Mouse (Mus musculus) gonadal fat pad, adult 2 months (tissue): ENCODE measurements around the gene Myt1l. TPM values are rescaled to one million over a fixed set of nuclear protein-coding genes. Genes with fewer than 3 reads are reported as not detected.

Experiments used
- DNase-seq: peaks from one replicate; pipeline ENCODE4 v3.0.0-alpha.2; 2012; ENCODE audit warnings: low read depth
- polyA plus RNA-seq: library from polyadenylated mRNA; depleted of rRNA; stranded (reverse); fragments of >200 nt; gene quantifications from 2 replicates; pipeline ENCODE4 v1.2.3, GENCODE M21; 2012

Gene Myt1l
- polyA plus RNA-seq, 1 experiment: 0.18 TPM

DNA sequence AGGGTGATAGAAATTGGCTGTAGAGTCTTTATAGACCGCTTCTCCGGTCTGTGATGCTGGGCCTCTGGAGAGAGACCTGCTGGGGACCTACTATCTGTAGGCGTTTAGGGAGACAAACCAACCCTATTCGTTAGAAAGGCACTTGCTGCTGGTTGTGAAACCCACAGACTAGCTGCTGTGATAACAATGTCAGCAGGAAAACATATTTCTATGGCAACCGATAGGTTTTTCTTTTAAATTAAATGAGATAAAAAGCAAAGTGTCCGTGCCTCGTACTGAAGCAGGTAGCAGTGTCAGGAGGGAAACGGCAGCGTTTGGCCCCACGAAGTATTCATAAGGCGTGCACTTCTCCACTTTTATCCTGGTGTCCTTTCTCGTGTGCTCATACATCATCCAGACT lies 127.5 kb downstream of the Myt1l start:
- DNase-seq: no peak

DNA sequence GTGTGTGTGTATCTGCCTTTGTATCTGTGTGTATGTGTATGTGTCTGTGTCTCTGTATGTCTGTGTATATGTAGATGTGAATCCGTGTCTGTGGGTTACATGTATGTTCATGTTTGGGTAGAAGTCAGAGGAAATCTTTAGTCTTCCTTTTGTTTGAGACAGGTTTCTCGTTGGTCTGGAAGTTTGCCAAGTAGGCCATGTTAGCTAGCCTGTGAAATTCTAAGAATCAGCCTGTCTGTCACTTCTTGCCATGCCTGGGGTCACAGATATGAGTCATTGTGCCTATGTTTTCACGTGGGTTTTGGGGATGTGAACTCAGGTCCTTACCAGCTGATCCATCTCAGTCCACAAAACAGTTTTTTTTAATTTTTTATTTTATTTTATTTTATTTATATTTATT lies 128.9 kb downstream of the Myt1l start:
- DNase-seq: no peak

DNA sequence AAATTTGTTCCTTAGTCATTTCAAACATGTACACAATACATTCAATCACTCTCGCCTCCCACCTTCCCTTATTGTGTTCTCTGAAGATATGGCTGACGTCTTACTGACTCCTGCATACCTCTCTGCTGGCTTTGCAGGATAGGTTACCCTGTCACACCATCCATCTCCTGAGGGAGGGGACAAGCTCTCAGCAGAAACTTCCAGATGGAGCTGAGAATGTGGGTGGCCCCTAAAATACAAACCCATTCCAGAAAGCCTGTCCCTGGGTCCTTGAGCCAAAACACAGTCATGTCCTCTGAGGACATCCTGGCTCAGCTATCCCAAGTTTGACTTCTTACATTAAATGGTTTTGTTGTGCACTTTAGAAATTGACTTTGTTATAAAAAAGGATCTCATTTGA lies 129.7 kb downstream of the Myt1l start:
- DNase-seq: no peak

DNA sequence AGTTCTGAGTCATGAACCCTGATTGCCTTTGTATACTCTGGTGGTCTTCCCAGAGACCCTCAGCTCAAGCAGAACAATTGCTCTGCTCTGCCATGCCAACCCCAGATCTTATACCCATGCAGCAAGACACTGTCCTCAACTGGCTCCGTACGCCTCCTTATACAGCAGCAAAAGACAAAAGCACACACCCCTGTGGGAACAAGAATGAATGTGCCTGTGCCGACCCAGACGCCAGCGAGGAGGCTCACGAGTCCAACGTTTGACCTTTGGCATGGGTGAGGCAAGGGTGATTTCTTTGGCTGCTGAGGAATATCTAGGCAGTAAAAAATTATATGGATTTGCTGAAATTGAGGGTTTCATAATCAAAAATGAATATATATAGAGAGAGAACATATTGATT lies 143.8 kb downstream of the Myt1l start:
- no peak for DNase-seq

DNA sequence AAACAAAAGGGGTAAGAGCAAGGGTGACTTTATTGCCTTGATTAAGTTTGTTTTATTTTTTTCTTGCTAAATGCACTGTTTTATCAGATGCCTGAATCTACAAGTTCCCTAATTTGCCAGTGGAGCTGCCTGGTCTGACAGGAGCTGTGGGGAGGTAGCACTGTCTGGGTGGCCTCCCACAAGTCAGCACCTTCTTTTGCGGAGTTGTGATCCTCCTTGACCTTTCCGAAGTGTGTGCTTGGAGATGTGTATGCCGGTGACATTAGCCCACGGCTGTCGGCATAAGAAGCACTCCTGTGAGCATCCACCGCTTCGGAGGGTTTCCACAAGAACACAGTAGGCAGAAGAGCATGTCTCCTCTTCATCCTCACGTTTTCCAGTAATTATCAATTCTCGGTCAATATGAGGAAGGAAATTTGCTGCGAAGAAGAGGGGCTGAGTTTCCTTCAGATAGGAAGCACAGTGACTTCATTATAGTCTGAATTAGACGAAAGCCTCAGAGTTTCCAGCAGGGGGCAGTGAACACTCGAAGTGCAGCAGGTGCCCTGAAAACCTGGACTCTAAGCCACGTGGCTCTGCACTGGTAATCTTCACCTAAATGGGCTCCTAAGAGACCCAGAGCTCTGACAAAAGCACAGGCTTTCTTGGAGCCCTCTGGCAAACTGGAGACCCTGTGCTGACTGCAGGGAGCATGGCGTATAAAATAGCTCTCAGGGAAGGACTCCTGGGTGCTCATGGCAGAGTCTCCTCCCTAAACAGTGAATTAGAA lies 147.6 kb downstream of the Myt1l start:
- DNase-seq: no peak

DNA sequence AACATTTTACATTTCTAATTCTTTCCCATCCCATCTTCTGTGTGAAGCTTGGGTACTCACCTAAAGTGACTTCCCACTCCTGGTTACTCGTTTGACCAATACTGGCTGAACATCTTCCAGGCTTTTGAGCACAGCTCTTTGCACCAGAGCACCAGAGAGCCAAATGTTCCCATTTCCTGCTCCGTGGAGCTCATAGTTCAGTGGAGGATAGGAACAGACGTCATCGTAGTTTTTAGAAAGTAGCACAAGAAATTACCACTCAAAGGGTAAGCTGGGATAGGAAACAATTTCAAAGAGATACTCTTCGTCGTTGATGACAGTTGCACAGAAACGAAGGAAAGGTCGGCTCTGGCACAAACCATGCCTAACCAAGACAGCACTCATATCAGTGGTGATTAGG lies 154.2 kb downstream of the Myt1l start:
- no peak for DNase-seq

DNA sequence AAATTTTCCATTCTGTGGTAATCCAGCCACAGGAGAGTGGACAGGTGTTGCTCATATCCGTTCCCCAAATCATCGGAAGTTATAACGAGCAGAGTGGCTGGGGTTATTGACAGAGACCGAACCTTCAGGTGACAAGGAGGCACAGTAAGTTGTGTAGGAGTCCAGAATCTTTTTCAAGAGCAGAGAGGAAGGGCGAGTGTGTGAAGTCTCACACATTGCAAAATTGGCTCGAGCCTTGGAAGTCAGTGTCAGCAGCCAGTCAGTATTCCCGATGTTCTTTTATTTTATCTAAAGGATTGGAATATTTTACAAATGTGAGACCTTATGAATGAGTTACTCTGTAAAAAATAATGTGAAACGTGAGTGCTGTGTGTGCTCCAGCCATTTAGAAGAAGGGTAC lies 154.8 kb downstream of the Myt1l start:
- no peak for DNase-seq

DNA sequence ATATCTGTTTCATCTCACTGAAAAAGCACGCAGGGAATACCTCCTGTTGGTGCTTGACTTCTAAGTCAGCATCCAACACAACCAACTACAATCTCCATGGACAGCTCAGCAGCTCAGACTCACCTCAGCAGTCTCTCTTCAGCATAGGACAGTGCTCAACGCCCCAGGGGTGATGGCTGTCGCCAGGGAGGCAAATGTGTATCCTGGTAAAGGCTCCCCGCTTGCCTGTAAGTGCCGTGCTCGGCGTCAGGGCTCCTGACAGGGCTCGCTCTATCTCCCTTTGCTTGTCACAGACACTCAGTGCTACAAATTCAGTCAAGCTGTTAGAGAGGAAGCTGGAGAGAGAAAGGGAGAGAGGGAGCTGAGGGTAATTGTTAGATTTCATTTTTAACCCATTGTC lies 158.1 kb downstream of the Myt1l start:
- DNase-seq: no peak

DNA sequence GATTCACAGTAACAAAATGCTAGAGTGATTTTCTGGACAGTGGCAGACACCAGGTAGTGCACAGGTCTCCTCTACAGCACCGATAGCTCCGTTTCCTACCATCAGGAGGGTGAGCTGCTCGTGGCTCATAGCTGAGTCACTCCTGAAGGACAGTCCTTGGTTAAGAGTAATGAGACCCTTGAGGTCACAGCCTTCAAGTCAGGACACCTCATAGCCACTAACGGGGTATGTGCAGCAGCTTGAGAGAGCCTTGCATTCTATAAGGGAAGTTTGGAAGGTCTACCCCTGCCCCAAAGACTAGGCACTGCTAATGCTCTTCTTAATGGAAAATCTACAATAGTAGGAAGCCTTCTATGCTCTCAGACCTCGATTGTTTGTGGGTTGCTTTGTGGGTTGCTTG lies 163.4 kb downstream of the Myt1l start:
- no peak for DNase-seq

DNA sequence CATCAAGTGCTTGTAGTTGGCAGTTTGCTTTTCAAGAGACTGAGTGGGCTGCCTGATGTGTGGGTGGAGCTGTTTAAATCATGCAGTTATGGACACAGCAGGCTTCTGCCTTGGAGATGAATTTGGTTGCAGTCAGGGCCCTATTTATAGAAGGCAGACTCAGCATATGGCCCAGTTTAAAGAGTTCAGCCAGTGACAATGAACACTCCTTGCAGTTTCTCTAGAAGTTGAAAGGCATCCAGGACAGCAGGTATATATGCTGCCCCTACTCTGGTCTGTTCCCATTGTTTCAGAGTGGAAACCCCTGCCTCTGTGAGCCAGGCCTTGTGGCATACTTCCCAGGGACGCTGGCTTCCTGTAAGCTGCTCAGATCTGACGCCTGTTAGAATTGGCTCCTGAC lies 167.0 kb downstream of the Myt1l start:
- DNase-seq: no peak

DNA sequence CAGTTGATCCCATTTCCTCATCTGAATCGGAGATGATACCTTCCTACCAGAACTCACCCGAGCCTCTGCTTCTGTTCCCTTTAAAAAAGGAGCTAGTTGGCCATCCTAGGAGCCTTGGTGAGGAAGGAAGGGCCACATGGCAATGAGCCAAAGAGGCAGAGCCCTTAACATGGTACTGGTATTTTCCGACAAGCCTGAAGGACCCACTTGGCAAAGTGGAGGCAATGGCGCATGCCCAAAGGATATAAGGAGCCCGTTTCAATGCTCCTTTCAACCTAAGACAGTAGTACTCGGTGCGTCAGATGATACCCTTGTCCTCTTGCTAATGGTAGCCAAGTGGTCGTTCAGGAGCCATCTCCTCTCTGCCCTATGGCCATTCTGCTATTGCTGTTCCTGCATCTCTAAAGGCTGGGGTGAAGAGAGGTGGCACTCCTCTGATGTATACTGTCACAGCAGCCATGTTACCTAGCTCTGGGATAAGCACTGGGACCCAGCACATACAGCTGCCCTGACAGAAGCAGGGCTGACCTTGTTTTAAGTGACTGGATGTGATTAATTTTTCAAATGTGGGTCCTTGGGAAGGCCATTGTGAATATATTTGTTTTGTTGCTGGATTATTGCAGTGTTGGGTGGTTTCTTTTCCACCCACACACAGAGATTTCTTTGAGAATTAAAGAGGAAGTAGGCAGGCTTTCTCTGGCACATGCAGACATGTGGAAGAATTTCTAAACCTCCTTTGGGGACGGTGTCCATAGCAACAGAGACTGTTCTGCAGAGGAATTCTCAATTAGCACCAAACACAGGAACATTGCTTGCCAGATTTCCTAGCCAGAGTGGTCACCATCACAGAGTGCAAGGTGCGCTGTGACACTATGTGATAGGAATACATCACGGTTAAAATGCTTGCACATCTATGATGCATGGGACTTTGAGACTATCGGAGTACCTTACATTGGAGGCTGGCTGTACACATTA lies 169.6 kb downstream of the Myt1l start:
- DNase-seq: no peak

DNA sequence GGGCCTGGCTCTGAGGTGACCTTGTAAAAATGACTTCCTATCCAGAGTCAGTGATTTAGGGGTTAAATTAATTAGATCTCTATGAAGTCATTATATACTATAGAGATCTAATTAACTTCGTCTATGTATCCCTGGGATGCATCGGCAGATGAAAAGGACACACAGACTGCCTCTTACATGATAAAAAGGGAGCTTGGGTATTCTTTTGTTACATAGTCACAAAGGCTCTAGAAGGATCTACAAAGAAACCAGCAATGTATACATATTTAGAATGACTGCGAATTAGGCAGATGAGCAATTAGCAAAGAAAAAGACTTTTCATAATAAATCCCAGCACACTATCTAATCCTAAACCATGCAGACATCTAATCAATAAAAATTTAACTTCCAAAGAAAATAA lies 170.4 kb downstream of the Myt1l start:
- no peak for DNase-seq

DNA sequence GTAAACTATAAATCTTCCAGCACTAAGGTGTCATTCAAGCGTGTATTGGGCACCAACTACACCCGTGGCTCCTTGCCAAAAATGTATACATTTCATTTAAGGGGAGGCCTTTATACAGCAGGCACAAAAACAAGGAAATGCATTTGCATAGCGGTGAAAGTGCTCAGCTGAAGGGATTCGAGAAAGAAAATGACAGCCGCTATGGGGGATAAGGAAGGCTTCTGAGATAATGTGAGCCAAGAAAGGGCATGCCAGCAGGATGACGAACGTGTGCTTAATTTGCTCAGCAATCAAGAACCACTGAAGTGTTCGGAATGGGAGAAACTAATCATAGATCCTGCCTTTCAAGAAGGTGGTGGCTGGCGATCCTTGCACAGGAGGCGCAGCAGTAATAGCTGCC lies 170.8 kb downstream of the Myt1l start:
- DNase-seq: no peak

DNA sequence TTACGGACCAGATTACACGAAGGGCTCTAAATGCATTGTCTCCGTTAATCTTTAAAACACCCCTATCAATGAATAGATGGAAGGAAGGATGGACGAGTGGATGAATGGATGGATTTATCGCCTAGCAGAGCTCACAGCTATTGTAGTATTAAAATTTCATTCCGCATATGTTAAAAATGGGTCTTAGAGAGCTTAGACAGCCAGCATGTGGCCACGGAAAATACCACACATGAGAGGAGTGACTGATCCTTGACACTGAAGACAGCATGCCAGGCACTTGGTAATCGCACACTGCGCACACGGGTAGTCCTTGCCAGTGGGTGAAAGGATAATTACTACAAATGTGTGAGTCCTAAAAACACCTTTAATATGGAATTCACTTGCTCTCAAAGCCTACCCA lies 171.2 kb downstream of the Myt1l start:
- no peak for DNase-seq

DNA sequence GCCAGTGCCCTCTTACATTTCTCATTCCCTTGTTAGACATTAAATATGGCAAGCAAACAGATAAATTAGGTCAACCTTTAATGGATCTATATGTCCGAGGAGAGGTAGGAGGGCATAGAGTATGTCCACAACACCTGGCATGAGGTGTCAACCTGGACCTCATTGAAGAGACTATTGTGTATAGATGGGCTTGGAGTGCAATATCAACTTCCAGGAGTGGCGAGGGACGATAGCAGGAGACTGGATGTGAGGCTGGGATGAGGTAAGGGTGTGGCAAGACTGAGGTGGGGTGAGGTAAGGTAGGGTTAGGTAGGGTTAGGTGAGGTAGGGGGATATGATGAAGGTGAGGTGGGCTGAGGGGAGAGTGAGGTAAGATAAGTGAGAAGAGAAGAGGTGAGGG lies 171.8 kb downstream of the Myt1l start:
- no peak for DNase-seq

DNA sequence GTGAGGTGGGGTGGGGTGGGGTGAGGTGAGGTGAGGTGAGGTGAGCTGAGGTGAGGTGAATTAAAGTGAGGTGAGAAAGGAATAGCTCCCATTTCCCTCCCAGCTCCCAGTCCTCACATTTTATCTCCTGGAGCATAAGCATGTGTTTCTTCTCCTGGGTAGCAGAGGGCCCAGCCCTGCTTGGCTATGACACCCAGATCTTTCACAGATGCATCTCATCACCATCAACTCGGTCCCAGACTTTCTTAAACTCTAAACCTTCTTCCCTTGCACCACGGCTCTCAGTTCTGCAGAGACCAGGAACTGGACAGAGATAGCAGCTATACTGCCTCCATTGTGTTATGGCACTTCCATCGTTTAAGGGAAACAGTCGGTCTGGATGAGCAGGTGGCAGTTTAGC lies 172.9 kb downstream of the Myt1l start:
- DNase-seq: no peak

DNA sequence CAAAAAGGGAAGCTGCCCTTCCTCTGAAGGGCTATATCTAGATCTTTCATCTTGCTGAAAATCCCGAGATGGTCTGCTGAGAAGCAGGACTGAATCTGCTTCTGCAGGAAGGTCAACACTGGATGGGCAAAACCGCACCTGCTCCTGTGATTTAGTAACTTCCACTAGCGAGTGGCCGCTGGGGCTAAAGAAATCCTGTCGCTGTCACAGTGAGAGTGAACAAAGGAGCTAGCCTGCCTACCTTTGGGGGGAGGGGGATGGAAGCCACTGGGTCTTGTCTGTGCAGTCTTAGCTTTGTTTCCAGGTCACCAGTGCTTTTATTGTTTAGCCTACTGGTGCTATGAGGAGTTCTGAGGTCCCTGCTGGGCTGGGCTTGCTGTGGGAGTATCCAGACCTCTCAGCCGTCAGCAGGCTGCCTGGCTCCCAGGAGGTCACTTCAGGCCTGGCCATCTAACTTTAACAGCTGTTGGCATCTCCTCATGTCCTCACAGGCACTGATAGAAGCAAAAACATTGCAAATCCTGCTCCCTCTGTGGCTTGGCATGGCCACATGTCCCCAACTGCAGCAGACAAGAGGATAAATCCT lies 173.6 kb downstream of the Myt1l start:
- DNase-seq: no peak

DNA sequence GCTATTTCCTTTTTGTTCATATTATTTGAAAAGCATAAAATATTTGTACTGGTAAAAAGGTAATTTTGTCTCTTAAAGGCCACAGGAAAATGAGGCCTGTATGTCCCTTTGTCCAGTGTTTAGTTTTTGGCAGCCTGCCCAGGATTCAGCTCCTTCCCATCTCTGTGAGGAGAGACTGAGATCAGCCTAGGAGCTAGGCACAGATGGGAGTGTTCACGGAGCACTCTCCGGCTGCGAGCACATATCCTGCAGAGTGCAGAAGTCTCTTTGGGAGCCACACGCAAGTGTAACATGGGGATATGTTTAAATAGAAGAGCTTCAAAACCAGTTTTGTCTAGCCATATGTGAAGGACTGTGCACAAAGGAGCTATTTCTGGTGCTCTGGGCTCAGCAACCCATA lies 174.4 kb downstream of the Myt1l start:
- DNase-seq: no peak

DNA sequence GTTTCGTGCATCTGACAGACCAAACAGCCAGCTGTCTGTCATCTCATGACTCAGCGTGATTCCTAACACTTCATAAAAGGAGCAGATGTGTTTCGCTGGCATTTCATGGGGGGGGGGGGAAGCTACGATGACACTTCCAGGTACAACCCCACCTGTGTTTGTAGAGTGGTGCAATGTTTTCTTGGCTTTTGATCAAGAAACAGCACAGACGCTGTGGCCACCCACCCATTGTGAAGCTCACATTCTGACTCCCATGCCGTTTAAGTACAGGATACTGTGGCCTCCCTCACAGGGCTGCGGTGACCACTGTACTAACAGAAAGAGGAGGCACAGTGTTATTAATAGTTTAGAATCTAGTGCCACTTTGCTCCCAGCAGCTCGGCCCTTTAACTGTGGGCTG lies 175.4 kb downstream of the Myt1l start:
- DNase-seq: no peak

DNA sequence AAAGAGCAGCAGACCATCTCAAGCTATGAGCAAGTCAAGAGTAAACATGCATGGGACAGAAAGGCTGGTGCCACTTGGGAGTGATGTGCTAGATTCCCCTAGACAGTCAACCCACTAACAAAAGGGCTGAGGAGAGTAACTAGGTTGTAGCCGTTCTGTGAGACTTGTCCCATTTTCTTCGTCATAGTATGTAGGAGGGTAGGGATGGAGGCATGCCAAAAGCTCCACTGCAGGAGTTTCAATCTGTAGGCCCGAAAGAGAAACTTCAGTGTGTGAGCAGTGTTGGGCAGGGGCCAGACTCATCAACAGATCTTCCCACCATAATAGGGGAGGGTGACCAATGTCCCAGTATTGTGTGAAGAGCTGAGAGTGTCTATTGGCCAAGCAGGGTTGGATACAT lies 178.9 kb downstream of the Myt1l start:
- no peak for DNase-seq

DNA sequence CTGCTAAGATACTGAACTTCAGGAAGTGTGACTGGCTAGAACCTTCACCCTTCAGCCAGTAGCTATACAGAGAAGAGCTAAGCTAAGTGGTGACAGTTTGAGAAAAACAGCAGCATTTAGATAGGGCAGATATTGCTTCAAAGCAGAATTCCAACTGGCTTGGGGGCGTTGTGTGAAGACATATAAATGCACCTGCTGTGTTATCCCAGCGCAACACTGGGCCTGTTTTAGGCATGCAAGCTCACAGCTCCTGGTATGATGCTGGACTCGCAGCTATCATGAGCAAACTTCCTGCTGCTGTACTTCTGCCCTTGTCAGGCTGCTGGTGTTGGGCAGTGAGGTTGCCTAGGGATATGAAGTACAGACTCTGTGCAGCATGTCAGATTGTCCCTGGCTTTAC lies 180.0 kb downstream of the Myt1l start:
- no peak for DNase-seq

DNA sequence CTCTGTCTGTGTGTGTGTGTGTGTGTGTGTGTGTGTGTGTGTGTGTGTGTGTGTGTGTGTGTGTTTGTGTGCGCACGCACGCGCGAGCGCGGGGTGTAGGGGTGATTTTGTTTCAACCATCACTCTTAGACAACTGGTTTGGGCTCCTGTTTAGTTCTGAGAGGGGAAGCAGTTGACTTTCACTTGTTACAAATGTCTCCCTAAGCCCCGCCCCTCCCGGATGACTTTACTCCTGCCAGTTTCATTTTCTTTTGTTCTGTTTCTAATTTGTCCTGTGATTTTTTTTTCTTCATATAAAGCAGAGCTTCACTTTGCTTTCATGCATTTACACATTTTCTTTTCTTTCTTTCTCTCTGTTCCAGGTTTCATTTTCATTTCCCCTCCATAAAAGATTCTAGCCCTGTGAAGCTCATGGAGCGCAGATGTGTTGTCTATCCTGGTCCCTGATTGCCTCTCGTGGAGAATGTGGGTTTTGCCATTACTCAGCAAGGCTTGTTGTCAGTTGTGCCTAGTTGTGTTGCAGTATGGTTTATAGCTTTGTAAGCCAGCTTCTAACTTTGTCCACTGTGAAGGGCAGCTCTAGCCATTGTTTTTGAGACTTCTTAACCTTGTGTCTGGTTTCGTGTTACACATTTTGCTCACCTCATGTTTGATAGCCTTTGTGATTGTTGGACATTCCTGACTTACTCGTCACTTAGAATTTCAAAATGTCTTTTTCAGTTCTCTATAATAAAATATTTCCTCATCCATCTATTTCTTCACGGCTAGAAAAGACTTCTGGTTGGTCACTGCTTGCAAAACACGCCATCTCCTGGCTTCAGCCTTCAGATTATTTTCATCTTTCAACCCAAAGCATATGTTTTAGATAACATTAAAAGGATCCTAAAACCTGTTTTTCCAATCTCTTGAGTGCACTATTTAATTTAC lies 184.9 kb downstream of the Myt1l start:
- DNase-seq: no peak
